24 mouse cellular contexts compared by ENCODE assay signal in genomic region chr16:7036988-7037387, GRCm38 (mm10).
DNase-seq lines count a peak whose midpoint lies in the region; ATAC-seq and TF ChIP-seq lines count a peak whose summit lies in the region.
"Had no signal": no experiment of that assay in that cellular context is flagged by ENCODE, and none has a peak within 500 bp of the region (broad histone marks: within the 10 kb centered on the region; RNA-seq: fewer than 3 reads in every experiment).

No protein-coding gene starts in this region.

- H3K36me3 ChIP-seq in forebrain, embryonic 12.5 days (replicated peaks): no peaks in the 10 kb centered on the region
- H3K36me3 ChIP-seq: embryonic facial prominence, embryonic 13.5 days; embryonic facial prominence, embryonic 15.5 days; G1E had no signal

- peak overlapping the region; percentile 30; the same call in 1 of the 2 replicates for H3K27ac ChIP-seq in embryonic fibroblast, embryonic 13.5 days (ENCODE audit: insufficient read depth, low read length)
- H3K27ac ChIP-seq in forebrain, embryonic 12.5 days: no peak overlapping the region
- H3K27ac ChIP-seq: embryonic facial prominence, embryonic 13.5 days; embryonic facial prominence, embryonic 15.5 days had no signal

- H3K4me2 ChIP-seq in forebrain, embryonic 12.5 days: no peak overlapping the region
- H3K4me2 ChIP-seq: embryonic facial prominence, embryonic 13.5 days; embryonic facial prominence, embryonic 15.5 days had no signal

- TF ChIP-seq CTCF in embryonic fibroblast, embryonic 13.5 days (IDR thresholded peaks at IDR 0.05; ENCODE audit: borderline replicate concordance, insufficient read depth, low read length): no peak

- 53% methylated on average over 8 of the region's 8 CpGs for WGBS in forebrain, embryonic 12.5 days

- H3K4me3 ChIP-seq in embryonic fibroblast, embryonic 13.5 days (ENCODE audit: insufficient read depth, low read length): no peak overlapping the region
- H3K4me3 ChIP-seq in forebrain, embryonic 12.5 days (replicated peaks): no peak overlapping the region
- H3K4me3 ChIP-seq: embryonic facial prominence, embryonic 13.5 days; embryonic facial prominence, embryonic 15.5 days had no signal

- H3K27me3 ChIP-seq in forebrain, embryonic 12.5 days: peaks cover 57% of the 10 kb centered on the region
- H3K27me3 ChIP-seq: CH12.LX, Patski had no signal

- H3K4me1 ChIP-seq in embryonic fibroblast, embryonic 13.5 days (ENCODE audit: control insufficient read depth, insufficient read depth, low read length): peaks cover 4% of the 10 kb centered on the region
- peaks cover 7% of the 10 kb centered on the region; the same call in 1 of the 2 replicates for H3K4me1 ChIP-seq in forebrain, embryonic 12.5 days

- H3K9ac ChIP-seq in forebrain, embryonic 12.5 days: no peak overlapping the region
- H3K9ac ChIP-seq: embryonic facial prominence, embryonic 13.5 days; embryonic facial prominence, embryonic 15.5 days had no signal

- ATAC-seq in frontal cortex, adult (ENCODE audit: low TSS enrichment): peak; percentile 58; the same call in 1 of the 2 replicates
- ATAC-seq in forebrain, embryonic 12.5 days (ENCODE audit: low FRiP score): no peak
- ATAC-seq: CD4-positive, CD25-positive, alpha-beta regulatory T cell, adult 4 months; forebrain, embryonic 14.5 days; forebrain, embryonic 16.5 days; Patski had no signal

- H3K9me3 ChIP-seq in forebrain, embryonic 12.5 days: no peaks in the 10 kb centered on the region
- H3K9me3 ChIP-seq: embryonic facial prominence, embryonic 13.5 days; embryonic facial prominence, embryonic 15.5 days had no signal

- no peak for DNase-seq in frontal cortex, postnatal 10 days (ENCODE audit: low spot score in 2 of 2)
- DNase-seq in R1 (ENCODE audit: low read depth, low spot score): peak; percentile 37
- DNase-seq: adrenal gland, adult 2 months; adrenal gland, postnatal 10 days; adrenal gland, postnatal 25 days; B cell, adult 2 months; cerebellum, adult 11 months; cerebellum, adult 18-20 months; cerebellum, adult 8-10 months; cerebellum, adult 9-11 months; cerebellum, postnatal 14 days; cerebellum, postnatal 36 days; embryo, embryonic 11 days had no signal

- TF ChIP-seq POLR2A in embryonic fibroblast, embryonic 13.5 days (IDR thresholded peaks at IDR 0.05; ENCODE audit: low read depth, low read length): no peak
